In the genomic region with DNA sequence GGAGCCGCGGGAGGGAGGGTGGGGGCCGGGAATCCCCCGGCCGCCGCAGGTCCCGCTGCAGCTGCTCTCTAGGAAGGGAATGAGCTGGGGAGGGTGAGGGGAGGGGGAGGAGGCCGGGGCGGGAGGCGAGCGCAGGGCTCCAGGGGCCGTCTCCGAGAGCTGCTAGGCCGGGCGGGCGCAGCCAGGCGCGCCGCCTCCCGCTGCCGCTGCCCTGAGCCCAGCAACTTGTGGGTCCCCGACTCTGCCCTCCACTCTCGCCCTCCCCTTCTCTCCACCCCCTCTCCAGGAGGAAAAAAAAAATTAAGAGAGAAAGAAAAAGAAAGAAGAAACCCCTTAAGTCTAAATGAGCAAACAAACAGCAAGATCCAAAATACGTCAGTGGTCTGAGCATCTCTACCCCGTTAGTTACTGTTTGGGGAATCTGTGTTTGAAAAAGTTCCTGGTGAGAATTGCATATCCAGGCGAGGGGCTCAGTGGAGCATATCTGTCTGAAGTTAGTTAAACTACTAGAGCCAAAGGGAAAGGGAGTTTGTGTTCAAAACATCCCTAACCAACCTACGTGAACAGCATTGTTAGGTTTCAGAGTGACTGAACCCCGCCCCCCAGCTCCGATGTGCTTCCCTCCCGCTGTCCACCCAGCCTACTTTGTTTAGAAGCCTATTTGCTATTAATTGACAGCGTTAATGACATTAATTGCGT, we compare ENCODE assay signal across 9 mouse cellular contexts. TPM values are rescaled to one million over a fixed set of nuclear protein-coding genes. Genes with fewer than 3 reads are reported as not detected.
A peak's percentile ranks its signal among the peaks of the same experiment; 100 is the strongest.
DNase-seq lines count a peak whose midpoint lies in the region; TF ChIP-seq lines count a peak whose summit lies in the region.
"Had no signal": no experiment of that assay in that cellular context is flagged by ENCODE, and none has a peak within 500 bp of the region (broad histone marks: within the 10 kb centered on the region; RNA-seq: fewer than 3 reads in every experiment).

No protein-coding gene starts in this region.

- H3K79me2 ChIP-seq in myocyte (ENCODE audit: control insufficient read depth, insufficient read depth) = no peaks in the 10 kb centered on the region

- no peak overlapping the region for H3ac ChIP-seq in myocyte (ENCODE audit: control insufficient read depth, insufficient read length)

- no peak for TF ChIP-seq POLR2A in myocyte (IDR thresholded peaks at IDR 0.05; ENCODE audit: insufficient read length, low read depth)

- H3K27me3 ChIP-seq in myocyte (ENCODE audit: control insufficient read depth, insufficient read depth, insufficient read length) = peaks cover 5% of the 10 kb centered on the region

- H3K36me3 ChIP-seq in myocyte (ENCODE audit: control insufficient read depth, insufficient read depth) = no peaks in the 10 kb centered on the region

- H3K4me3 ChIP-seq in myocyte = peak overlapping the region; percentile 26

- H3K4me2 ChIP-seq in myocyte (ENCODE audit: low read depth) = peak overlapping the region; percentile 64

- peak; percentile 15 for DNase-seq in ovary, postnatal 36 days (ENCODE audit: low spot score)
- DNase-seq in ovary, postnatal 10 days (ENCODE audit: low spot score) = no peak
- peak; percentile 84 for DNase-seq in embryo, embryonic 10.5 days (ENCODE audit: low spot score)
- peak; percentile 29 to 30 for DNase-seq in heart, postnatal 10 days
- DNase-seq in layer of hippocampus, postnatal 36 days = peak; percentile 27 to 30
- no peak for DNase-seq in adipocyte (ENCODE audit: low spot score)
- DNase-seq in T-cell, adult 2 months (ENCODE audit: low spot score) = no peak

- intact Hi-C loops in heart, postnatal 10 days (cut with DNase I) = loop anchor here (5.0 to 10.0 kb wide), 2 partner anchors 186 to 811 kb away; no protein-coding TSS in a partner anchor

TF ChIP-seq in myocyte, 11 proteins besides CTCF, POLR2A, EP300 and RAD21:
- TF ChIP-seq SRF (IDR thresholded peaks at IDR 0.05; ENCODE audit: control insufficient read depth, insufficient read length, low read depth) (no peak), MYOG (IDR thresholded peaks at IDR 0.05; ENCODE audit: control insufficient read depth in 1 of 3, insufficient read depth in 1 of 3, insufficient read length in 2 of 3, low read depth in 2 of 3) (peak in 1 of 3 experiments; percentile 8)

RNA-seq across cellular contexts. Expression of gene Npas3, which starts 5.1 kb away (rescaled TPM):
- total RNA-seq in heart, postnatal 10 days (2021) = 1 to 10 TPM; 1.9 to 2.0 TPM
- total RNA-seq in layer of hippocampus, postnatal 36 days (2021) = 10 to 100 TPM; 21.7 to 33.0 TPM
- polyA plus RNA-seq in myocyte (2012; fragmentation: generic; extraction: Trizol) = 0.18 TPM
- polyA plus RNA-seq: macrophage had no signal

Comparison
In these comparisons a context has a peak if more than half of its experiments do, and no peak if none do; other contexts are left out.
1. DNase-seq: peak in ovary, postnatal 36 days (single experiment), embryo, embryonic 10.5 days (single experiment), heart, postnatal 10 days (2 of 2) and layer of hippocampus, postnatal 36 days (2 of 2); none in ovary, postnatal 10 days (single experiment), adipocyte (single experiment) and T-cell, adult 2 months (single experiment).
2. RNA of gene Npas3, which starts 5.1 kb away (total RNA-seq): 21.7 to 33.0 TPM in layer of hippocampus, postnatal 36 days; 1.9 to 2.0 TPM in heart, postnatal 10 days; every median in the first group is over 4 times any median in the second.